Mouse (Mus musculus) neural tube, embryonic 14.5 days (tissue): ENCODE data around the gene Astl. TPM values are rescaled to one million over a fixed set of nuclear protein-coding genes. Genes with fewer than 3 reads are reported as not detected.

Source experiments
- ATAC-seq: fragments of 200-750 bp; cut with Nextera tagmentation; 2 replicates; pipeline ENCODE4 v1.8.0; 2017; ENCODE audit warnings: low read depth, mild to moderate bottlenecking, moderate TSS enrichment, moderate library complexity
- H3K27ac ChIP-seq: fragments of 300-500 bp; sonication (generic); 2 replicates; pipeline ENCODE4 v1.5.1; 2014; ENCODE audit warnings: low read depth, mild to moderate bottlenecking, control low read depth, low read length, moderate library complexity, mixed read lengths
- H3K27me3 ChIP-seq: fragments of 300-500 bp; sonication (generic); 2 replicates; pipeline ENCODE4 v1.6.1; 2014; ENCODE audit warnings: low read length; ENCODE audit not compliant: control insufficient read depth, insufficient read depth
- H3K36me3 ChIP-seq: fragments of 300-500 bp; sonication (generic); 2 replicates; pipeline ENCODE4 v1.6.1; 2014; ENCODE audit warnings: low read length, mixed read lengths; ENCODE audit not compliant: control insufficient read depth, insufficient read depth
- H3K4me1 ChIP-seq: fragments of 300-500 bp; sonication (generic); 2 replicates; pipeline ENCODE4 v1.6.1; 2014; ENCODE audit warnings: low read length; ENCODE audit not compliant: control insufficient read depth, insufficient read depth
- H3K4me2 ChIP-seq: fragments of 300-500 bp; sonication (generic); 2 replicates; pipeline ENCODE4 v1.6.1; 2014; ENCODE audit warnings: mild to moderate bottlenecking, low read depth, low read length, control low read depth
- H3K4me3 ChIP-seq: fragments of 300-500 bp; sonication (generic); 2 replicates; pipeline ENCODE4 v1.5.1; 2014; ENCODE audit warnings: low read depth, low read length, control low read depth, mixed read lengths
- H3K9ac ChIP-seq: fragments of 300-500 bp; sonication (generic); replicated peaks from 2 replicates; pipeline ENCODE4 v1.6.1; 2014; ENCODE audit warnings: low read depth, mild to moderate bottlenecking, control low read depth, low read length, mixed read lengths
- H3K9me3 ChIP-seq: fragments of 300-500 bp; sonication (generic); 2 replicates; pipeline ENCODE4 v1.6.1; 2016; ENCODE audit warnings: low read length; ENCODE audit not compliant: control insufficient read depth
- WGBS: fragments of 180-500 bp; shearing (Covaris S2); extraction: QIAGEN DNeasy Blood & Tissue Kit; methylation state at CpG from one replicate; pipeline ENCODE4 v1.1.7; 2014; 5-methylcytosine and 5-hydroxymethylcytosine counted together
- polyA plus RNA-seq: library from polyadenylated mRNA; unstranded; fragments of >200 nt; fragmentation: Nextera tagmentation; extraction: Ambion mirVana; gene quantifications from 2 replicates; pipeline ENCODE4 v1.2.1, GENCODE M21; 2014

Gene Astl
- polyA plus RNA-seq, 1 experiment from 2014 or later, result not detected

DNA sequence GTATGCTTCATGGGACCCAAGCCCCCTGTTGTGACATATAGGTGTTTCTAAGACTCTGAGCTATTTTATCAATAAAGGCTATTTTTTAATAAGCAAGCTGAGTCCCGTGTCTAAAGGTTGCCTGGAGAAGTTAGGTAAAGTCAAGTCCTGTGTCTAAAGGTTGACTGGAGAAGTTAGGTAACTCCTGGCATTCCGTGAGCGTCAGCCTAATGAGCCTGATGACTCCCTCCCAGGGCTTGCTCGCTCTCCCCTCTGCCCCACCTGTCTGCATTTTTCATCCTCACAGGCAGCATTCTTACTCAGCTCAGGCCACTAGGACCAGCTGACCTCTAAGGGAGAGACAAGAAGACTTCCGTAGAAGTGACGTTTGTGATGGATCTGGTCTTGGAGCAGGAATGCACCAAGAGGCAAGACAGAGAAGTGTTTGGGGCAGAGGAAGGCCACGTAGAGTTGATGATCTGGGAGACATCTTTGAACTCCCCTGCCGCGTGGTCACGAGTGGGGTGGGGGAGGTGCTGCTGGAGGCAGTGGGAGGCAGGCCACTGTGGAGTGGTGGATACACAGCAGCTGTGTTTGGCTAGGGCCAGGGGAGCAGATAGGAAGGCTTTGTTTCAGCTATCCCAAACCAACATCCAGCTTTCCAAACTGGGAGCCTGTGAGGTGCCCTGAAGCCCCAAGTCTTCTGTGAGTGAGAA lies 28.8 kb downstream of the Astl start:
- H3K4me3 ChIP-seq, result no peak overlapping the region
- H3K9me3 ChIP-seq, result no peaks in the 10 kb centered on the region
- peaks cover 11% of the 10 kb centered on the region; the same call in 1 of the 2 replicates for H3K4me1 ChIP-seq
- 75% methylated on average over 10 of the region's 10 CpGs for WGBS
- ATAC-seq, result no peak
- no peak overlapping the region for H3K9ac ChIP-seq
- peaks cover 36% of the 10 kb centered on the region for H3K27me3 ChIP-seq
- no peak overlapping the region for H3K27ac ChIP-seq
- no peaks in the 10 kb centered on the region for H3K36me3 ChIP-seq
- no peak overlapping the region for H3K4me2 ChIP-seq

DNA sequence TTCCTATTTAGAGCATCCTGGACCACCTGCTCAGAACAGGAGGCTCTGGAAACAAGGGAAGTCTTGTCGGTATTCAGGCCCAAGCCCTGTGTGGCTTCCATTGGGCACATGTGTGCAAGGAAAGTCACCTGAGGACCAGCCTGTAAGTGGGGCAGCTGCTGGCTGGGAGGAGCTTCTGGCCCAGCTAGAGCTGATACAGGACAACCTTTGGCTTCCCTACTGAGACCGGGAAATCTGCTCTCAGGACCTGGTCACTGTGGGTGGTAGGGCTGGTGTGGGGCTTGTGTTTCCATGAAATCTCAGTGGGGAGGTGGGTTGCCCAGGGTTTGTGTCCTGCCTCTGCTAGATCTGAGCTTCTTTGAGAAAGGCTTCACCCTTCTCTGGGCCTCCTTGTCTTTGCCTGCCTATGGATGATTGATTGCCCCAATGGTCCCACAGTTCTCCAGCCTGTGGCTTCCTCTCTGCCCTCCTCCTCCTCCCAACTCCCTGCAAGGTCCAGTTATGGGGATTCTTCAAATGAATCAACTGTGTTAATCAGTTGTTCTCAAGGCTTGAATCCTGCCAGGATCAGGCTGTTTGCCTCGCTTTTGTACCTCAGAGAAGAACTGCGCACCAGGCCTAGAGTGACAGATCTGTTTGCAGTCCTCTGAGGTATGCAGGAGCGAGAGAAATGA lies 31.4 kb downstream of the Astl start:
- no peak for ATAC-seq
- Histone ChIP-seq H3K9me3 (no peaks in the 10 kb centered on the region), H3K27ac (no peak overlapping the region), H3K4me3 (no peak overlapping the region), H3K4me1 (no peaks in the 10 kb centered on the region), H3K4me2 (no peak overlapping the region), H3K36me3 (no peaks in the 10 kb centered on the region), H3K27me3 (peaks cover 14% of the 10 kb centered on the region), H3K9ac (no peak overlapping the region)
- 78% methylated on average over 5 of the region's 5 CpGs for WGBS

- Histone ChIP-seq H3K4me3 (no peak overlapping the region), H3K9ac (no peak overlapping the region), H3K27ac (no peak overlapping the region), H3K4me1 (no peaks in the 10 kb centered on the region), H3K9me3 (no peaks in the 10 kb centered on the region), H3K36me3 (no peaks in the 10 kb centered on the region), H3K27me3 (peaks cover 6% of the 10 kb centered on the region; the same call in 1 of the 2 replicates), H3K4me2 (no peak overlapping the region)
- ATAC-seq, result no peak
- WGBS, result 62% methylated on average over 9 of the region's 9 CpGs
Observed at GRCm38 (mm10) chr2:127370561-127371483, 32.4 kb downstream of the Astl start.

GRCm38 (mm10) chr2:127371484-127371861 lies 33.0 kb downstream of the Astl start:
- Histone ChIP-seq H3K4me1 (no peaks in the 10 kb centered on the region), H3K27me3 (0 out of 2 replicates have a peak, but pooled peaks cover 1% of the 10 kb centered on the region), H3K9ac (no peak overlapping the region), H3K36me3 (no peaks in the 10 kb centered on the region), H3K4me2 (no peak overlapping the region), H3K27ac (no peak overlapping the region), H3K9me3 (no peaks in the 10 kb centered on the region), H3K4me3 (no peak overlapping the region)
- no peak for ATAC-seq
- WGBS, result 50% methylated on average over 1 of the region's 1 CpGs

DNA sequence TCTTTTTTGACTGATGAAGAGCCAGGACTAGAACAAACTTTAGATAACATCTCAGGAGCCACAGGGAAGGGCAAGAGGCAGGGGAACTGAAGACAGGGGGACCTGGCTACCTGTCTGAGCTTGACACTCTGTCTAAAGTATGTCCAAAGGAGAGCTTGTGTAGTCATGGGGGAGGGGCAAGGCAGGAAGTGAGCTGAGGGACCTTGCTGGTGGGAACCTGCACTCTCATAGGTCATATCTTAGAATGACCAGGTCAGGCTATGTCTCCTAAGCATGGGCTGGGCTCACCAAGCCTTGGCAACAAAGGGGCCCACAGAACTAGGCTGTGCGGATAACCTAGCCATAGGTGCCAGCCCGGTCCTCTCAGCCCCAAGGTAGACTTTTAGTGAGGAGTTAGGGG lies 33.6 kb downstream of the Astl start:
- Histone ChIP-seq H3K4me1 (no peaks in the 10 kb centered on the region), H3K9me3 (no peaks in the 10 kb centered on the region), H3K9ac (no peak overlapping the region), H3K36me3 (no peaks in the 10 kb centered on the region), H3K4me3 (no peak overlapping the region), H3K4me2 (no peak overlapping the region), H3K27ac (no peak overlapping the region), H3K27me3 (no peaks in the 10 kb centered on the region)
- no peak for ATAC-seq
- 87% methylated on average over 2 of the region's 2 CpGs for WGBS

DNA sequence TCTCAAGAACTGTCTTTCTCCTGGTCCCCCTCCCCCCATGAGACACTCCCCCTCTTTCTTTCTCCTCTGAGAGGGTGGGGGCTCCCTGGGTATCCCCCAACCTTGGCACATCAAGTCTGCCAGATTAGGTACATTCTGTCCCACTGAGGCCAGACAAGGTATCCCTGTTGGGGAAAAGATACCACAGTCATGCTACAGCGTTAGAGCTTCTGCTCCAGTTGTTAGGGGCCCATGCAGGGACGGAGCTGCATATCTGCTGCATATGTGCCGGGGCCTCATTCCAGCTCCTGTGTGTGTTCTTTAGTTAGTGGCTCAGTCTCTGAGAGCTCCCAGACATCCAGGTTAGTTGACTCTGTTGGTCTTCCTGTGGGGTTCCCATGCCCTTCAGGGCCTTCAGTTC lies 35.7 kb downstream of the Astl start:
- Histone ChIP-seq H3K9ac (no peak overlapping the region), H3K4me1 (no peaks in the 10 kb centered on the region), H3K27ac (no peak overlapping the region), H3K9me3 (no peaks in the 10 kb centered on the region), H3K36me3 (no peaks in the 10 kb centered on the region), H3K4me2 (no peak overlapping the region), H3K4me3 (no peak overlapping the region), H3K27me3 (no peaks in the 10 kb centered on the region)
- no peak for ATAC-seq
- WGBS, result 87% methylated on average over 3 of the region's 3 CpGs

GRCm38 (mm10) chr2:127375087-127375486 lies 36.6 kb downstream of the Astl start:
- ATAC-seq, result no peak
- WGBS, result 63% methylated on average over 3 of the region's 3 CpGs
- Histone ChIP-seq H3K4me3 (no peak overlapping the region), H3K9ac (no peak overlapping the region), H3K4me1 (no peaks in the 10 kb centered on the region), H3K27ac (no peak overlapping the region), H3K4me2 (no peak overlapping the region), H3K9me3 (no peaks in the 10 kb centered on the region), H3K36me3 (no peaks in the 10 kb centered on the region), H3K27me3 (no peaks in the 10 kb centered on the region)

GRCm38 (mm10) chr2:127375759-127376341 lies 37.4 kb downstream of the Astl start:
- H3K27ac ChIP-seq, result no peak overlapping the region
- H3K9ac ChIP-seq, result no peak overlapping the region
- H3K4me3 ChIP-seq, result no peak overlapping the region
- H3K4me2 ChIP-seq, result no peak overlapping the region
- no peaks in the 10 kb centered on the region for H3K36me3 ChIP-seq
- no peaks in the 10 kb centered on the region for H3K27me3 ChIP-seq
- no peaks in the 10 kb centered on the region for H3K9me3 ChIP-seq
- no peak for ATAC-seq
- no peaks in the 10 kb centered on the region for H3K4me1 ChIP-seq
- WGBS, result 50% methylated on average over 7 of the region's 7 CpGs
